Mouse (Mus musculus) kidney, embryonic 16.5 days (tissue): ENCODE measurements around the gene Ahcy. TPM values are rescaled to one million over a fixed set of nuclear protein-coding genes. Genes with fewer than 3 reads are reported as not detected.

Experiments used
- ATAC-seq: fragments of 200-750 bp; cut with Nextera tagmentation; 2 replicates; pipeline ENCODE4 v1.8.0; 2017; ENCODE audit warnings: moderate TSS enrichment; ENCODE audit not compliant: low FRiP score, low TSS enrichment
- H3K27ac ChIP-seq: fragments of 300-500 bp; sonication (generic); 2 replicates; pipeline ENCODE4 v1.5.1; 2014; ENCODE audit warnings: low read length
- H3K27me3 ChIP-seq: fragments of 300-500 bp; sonication (generic); 2 replicates; pipeline ENCODE4 v1.6.1; 2014; ENCODE audit warnings: low read length, control low read depth, mixed read lengths; ENCODE audit not compliant: insufficient read depth
- H3K36me3 ChIP-seq: fragments of 300-500 bp; sonication (generic); 2 replicates; pipeline ENCODE4 v1.6.1; 2014; ENCODE audit warnings: low read length, control low read depth, mixed read lengths; ENCODE audit not compliant: insufficient read depth
- H3K4me1 ChIP-seq: fragments of 300-500 bp; sonication (generic); 2 replicates; pipeline ENCODE4 v1.6.1; 2014; ENCODE audit warnings: low read length, control low read depth, mixed read lengths; ENCODE audit not compliant: insufficient read depth
- H3K4me2 ChIP-seq: fragments of 300-500 bp; sonication (generic); replicated peaks from 2 replicates; pipeline ENCODE4 v1.6.1; 2014; ENCODE audit warnings: low read depth, low read length
- H3K4me3 ChIP-seq: fragments of 300-500 bp; sonication (generic); 2 replicates; pipeline ENCODE4 v1.5.1; 2014; ENCODE audit warnings: mild to moderate bottlenecking, low read length
- H3K9ac ChIP-seq: fragments of 300-500 bp; sonication (generic); replicated peaks from 2 replicates; pipeline ENCODE4 v1.6.1; 2014; ENCODE audit warnings: low read length
- H3K9me3 ChIP-seq: fragments of 300-500 bp; sonication (generic); 2 replicates; pipeline ENCODE4 v1.6.1; 2016; ENCODE audit warnings: low read length, control low read depth
- WGBS: fragments of 180-500 bp; shearing (Covaris S2); extraction: QIAGEN DNeasy Blood & Tissue Kit; methylation state at CpG from one replicate; pipeline ENCODE4 v1.1.7; 2014; 5-methylcytosine and 5-hydroxymethylcytosine counted together
- polyA plus RNA-seq: library from polyadenylated mRNA; unstranded; fragments of >200 nt; fragmentation: Nextera tagmentation; extraction: Ambion mirVana; gene quantifications from 2 replicates; pipeline ENCODE4 v1.2.1, GENCODE M21; 2015

The Ahcy gene
- polyA plus RNA-seq, 1 experiment from 2014 or later, result 79.2 TPM

GRCm38 (mm10) chr2:155051622-155052351 is 22.5 kb downstream of the Ahcy start:
- 22% methylated on average over 9 of the region's 9 CpGs for WGBS
- ATAC-seq, result no peak
- no peaks in the 10 kb centered on the region for H3K36me3 ChIP-seq

DNA sequence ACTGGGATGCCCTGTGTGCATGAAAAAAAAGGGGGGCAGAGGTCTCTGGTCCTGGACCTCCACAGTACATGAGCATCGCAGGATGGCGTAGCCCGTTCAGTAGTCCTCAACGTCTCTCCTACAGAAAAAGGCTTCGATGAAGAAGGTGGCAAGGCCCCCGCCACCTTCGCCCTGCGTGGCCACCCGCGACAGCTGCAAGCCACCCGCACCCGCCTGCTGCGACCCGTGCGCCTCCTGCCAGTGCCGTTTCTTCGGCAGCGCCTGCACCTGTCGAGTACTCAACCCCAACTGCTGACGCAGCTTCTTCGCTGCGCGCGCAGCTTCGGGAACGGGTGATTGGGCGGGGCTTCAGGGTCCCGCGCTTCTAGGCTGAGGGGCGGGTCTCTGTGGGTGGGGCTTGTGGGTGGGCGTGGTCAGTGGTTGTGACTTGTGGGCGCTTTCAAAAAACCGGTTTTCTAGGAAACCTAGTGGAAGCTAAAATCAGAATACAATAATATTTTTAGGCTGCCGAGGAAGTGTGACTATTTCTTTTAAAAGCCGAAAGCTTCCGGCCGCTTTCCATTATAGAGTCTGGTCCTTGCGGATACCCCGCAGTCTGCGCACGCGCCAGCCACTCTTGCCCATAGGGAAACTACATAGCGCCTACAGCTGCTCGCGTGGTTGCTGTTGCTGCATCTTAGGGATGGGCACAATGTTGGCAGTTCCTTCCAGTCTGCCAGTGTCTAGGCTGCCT is 23.6 kb downstream of the Ahcy start:
- Histone ChIP-seq H3K4me2 (peak overlapping the region; percentile 66), H3K9me3 (no peaks in the 10 kb centered on the region), H3K4me1 (peaks cover 13% of the 10 kb centered on the region), H3K36me3 (no peaks in the 10 kb centered on the region), H3K27ac (peak overlapping the region; percentile 71), H3K9ac (peak overlapping the region; percentile 75), H3K4me3 (peak overlapping the region; percentile 67), H3K27me3 (no peaks in the 10 kb centered on the region)
- WGBS, result under 1% methylated on average over 45 of the region's 45 CpGs
- peak; percentile 96 for ATAC-seq

More at GRCm38 (mm10) chr2:155051622-155052351, 22.5 kb downstream of the Ahcy start:
- Histone ChIP-seq H3K27me3 (no peaks in the 10 kb centered on the region), H3K4me2 (peak overlapping the region; percentile 66), H3K9ac (peak overlapping the region; percentile 55), H3K4me1 (peaks cover 13% of the 10 kb centered on the region), H3K9me3 (no peaks in the 10 kb centered on the region), H3K27ac (peak overlapping the region; percentile 71), H3K4me3 (peak overlapping the region; percentile 67)

GRCm38 (mm10) chr2:155050108-155050503 is 24.2 kb downstream of the Ahcy start:
- H3K9me3 ChIP-seq, result no peaks in the 10 kb centered on the region
- H3K4me2 ChIP-seq, result peak overlapping the region; percentile 66
- H3K4me1 ChIP-seq, result peaks cover 13% of the 10 kb centered on the region
- WGBS, result 21% methylated on average over 5 of the region's 5 CpGs
- H3K27ac ChIP-seq, result peak overlapping the region; percentile 71
- H3K9ac ChIP-seq, result peak overlapping the region; percentile 75
- H3K36me3 ChIP-seq, result no peaks in the 10 kb centered on the region
- H3K4me3 ChIP-seq, result peak overlapping the region; percentile 67
- no peaks in the 10 kb centered on the region for H3K27me3 ChIP-seq
- peak; percentile 24; the same call in 1 of the 2 replicates for ATAC-seq

- no peak for ATAC-seq
- Histone ChIP-seq H3K9ac (0 out of 2 replicates have a peak overlapping the region, but pooled peaks have one; percentile 8), H3K36me3 (no peaks in the 10 kb centered on the region), H3K27me3 (no peaks in the 10 kb centered on the region), H3K27ac (no peak overlapping the region), H3K4me2 (no peak overlapping the region), H3K4me1 (peaks cover 13% of the 10 kb centered on the region), H3K4me3 (no peak overlapping the region), H3K9me3 (no peaks in the 10 kb centered on the region)
- WGBS, result 64% methylated on average over 7 of the region's 7 CpGs
These were observed 26.7 kb downstream of the Ahcy start for GRCm38 (mm10) chr2:155047452-155048178.

GRCm38 (mm10) chr2:155046803-155047202 is 27.5 kb downstream of the Ahcy start:
- ATAC-seq, result no peak
- Histone ChIP-seq H3K27ac (no peak overlapping the region), H3K4me1 (peaks cover 11% of the 10 kb centered on the region), H3K9ac (no peak overlapping the region), H3K4me3 (no peak overlapping the region), H3K27me3 (no peaks in the 10 kb centered on the region), H3K4me2 (no peak overlapping the region), H3K36me3 (no peaks in the 10 kb centered on the region), H3K9me3 (no peaks in the 10 kb centered on the region)
- WGBS, result 86% methylated on average over 2 of the region's 2 CpGs

DNA sequence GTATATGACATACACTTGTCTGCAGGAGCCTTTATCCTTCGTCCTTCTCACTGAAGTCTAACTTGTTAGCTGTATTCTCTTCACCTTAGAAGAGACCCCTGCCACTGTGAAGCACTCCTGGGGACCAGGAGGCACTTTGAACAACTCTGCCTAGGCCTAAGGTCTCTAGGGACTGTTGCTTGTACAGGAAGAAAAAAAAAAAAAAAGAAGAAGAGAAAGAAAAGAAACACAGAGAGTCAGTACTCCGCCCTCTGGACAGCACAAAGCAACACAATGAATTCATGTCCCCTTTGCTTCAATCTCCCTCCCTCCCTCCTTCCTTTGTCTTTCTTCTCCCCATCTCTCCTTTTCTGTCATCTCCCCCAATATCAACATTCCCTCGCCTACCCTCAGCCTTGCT is 29.2 kb downstream of the Ahcy start:
- no peak for ATAC-seq
- Histone ChIP-seq H3K4me3 (no peak overlapping the region), H3K4me1 (peaks cover 6% of the 10 kb centered on the region), H3K27me3 (no peaks in the 10 kb centered on the region), H3K9ac (no peak overlapping the region), H3K27ac (no peak overlapping the region), H3K36me3 (no peaks in the 10 kb centered on the region), H3K9me3 (no peaks in the 10 kb centered on the region), H3K4me2 (no peak overlapping the region)
- whole genome bisulfite sequencing, result 74% methylated on average over 3 of the region's 3 CpGs

GRCm38 (mm10) chr2:155044542-155044941 is 29.8 kb downstream of the Ahcy start:
- H3K4me3 ChIP-seq, result no peak overlapping the region
- 0 out of 2 replicates have a peak, but pooled peaks cover 4% of the 10 kb centered on the region for H3K4me1 ChIP-seq
- no peak overlapping the region for H3K4me2 ChIP-seq
- no peaks in the 10 kb centered on the region for H3K36me3 ChIP-seq
- H3K9ac ChIP-seq, result no peak overlapping the region
- H3K27ac ChIP-seq, result no peak overlapping the region
- no peaks in the 10 kb centered on the region for H3K27me3 ChIP-seq
- 71% methylated on average over 3 of the region's 3 CpGs for WGBS
- H3K9me3 ChIP-seq, result no peaks in the 10 kb centered on the region
- ATAC-seq, result no peak

DNA sequence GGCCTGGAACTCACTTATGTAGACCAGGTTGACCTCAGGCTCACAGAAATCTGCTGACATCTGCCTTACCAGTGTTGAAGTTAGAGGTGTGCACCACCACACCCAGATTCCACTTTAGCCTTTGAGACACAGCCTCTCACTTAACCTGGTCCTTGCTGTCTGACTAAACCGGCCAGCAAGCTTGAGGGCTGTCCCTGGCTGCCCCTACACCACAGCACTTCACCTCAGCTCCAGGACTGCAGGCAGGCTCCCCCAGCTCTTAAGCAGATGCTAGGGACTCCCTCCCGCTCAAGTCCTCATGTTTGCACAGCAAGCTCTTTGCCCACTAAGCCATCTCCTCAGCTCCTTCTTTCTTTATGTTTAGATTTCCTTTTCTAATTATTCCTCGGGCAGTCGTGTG is 34.3 kb downstream of the Ahcy start:
- H3K9ac ChIP-seq, result no peak overlapping the region
- ATAC-seq, result no peak
- no peak overlapping the region for H3K4me2 ChIP-seq
- peaks cover 15% of the 10 kb centered on the region for H3K4me1 ChIP-seq
- H3K36me3 ChIP-seq, result no peaks in the 10 kb centered on the region
- H3K4me3 ChIP-seq, result no peak overlapping the region
- H3K27ac ChIP-seq, result no peak overlapping the region
- no peaks in the 10 kb centered on the region for H3K9me3 ChIP-seq
- 57% methylated on average over 4 of the region's 4 CpGs for WGBS
- no peaks in the 10 kb centered on the region for H3K27me3 ChIP-seq

GRCm38 (mm10) chr2:155032938-155033710 is 41.2 kb downstream of the Ahcy start:
- H3K36me3 ChIP-seq, result no peaks in the 10 kb centered on the region
- no peak overlapping the region for H3K9ac ChIP-seq
- ATAC-seq, result no peak
- no peaks in the 10 kb centered on the region for H3K9me3 ChIP-seq
- no peak overlapping the region for H3K4me2 ChIP-seq
- H3K27ac ChIP-seq, result no peak overlapping the region
- no peak overlapping the region for H3K4me3 ChIP-seq
- no peaks in the 10 kb centered on the region for H3K27me3 ChIP-seq
- WGBS, result 43% methylated on average over 19 of the region's 19 CpGs
- H3K4me1 ChIP-seq, result peaks cover 11% of the 10 kb centered on the region
